Mouse (Mus musculus) heart, adult 2 months (tissue): ENCODE results near the gene Fam208a.

ENCODE experiments used
- CTCF ChIP-seq: fragments of 200-600 bp; IDR thresholded peaks from 2 replicates; pipeline ENCODE4 v1.8.1; 2022; ENCODE audit warnings: antibody characterized with exemption, mild to moderate bottlenecking, moderate library complexity
- POLR2A ChIP-seq: fragments of 200-500 bp; IDR thresholded peaks from 2 replicates; pipeline ENCODE4 v1.6.1; 2011; ENCODE audit warnings: mild to moderate bottlenecking, low read depth, low read length, control low read depth; ENCODE audit not compliant: insufficient read depth

- TF ChIP-seq POLR2A (no peak), CTCF (no peak)
Observed at GRCm38 (mm10) chr14:27491399-27491798, 62.8 kb downstream of the Fam208a start.
